10 mouse cellular contexts compared by ENCODE assay signal in genomic region chr11:49609868-49610824, GRCm38 (mm10). TPM values are rescaled to one million over a fixed set of nuclear protein-coding genes. Genes with fewer than 3 reads are reported as not detected.
A peak's percentile ranks its signal among the peaks of the same experiment; 100 is the strongest.
DNase-seq lines count a peak whose midpoint lies in the region; ATAC-seq and TF ChIP-seq lines count a peak whose summit lies in the region.
"Not testable (repeated sequence)": the region's sequence is repeated elsewhere in the genome, so short reads cannot be mapped to it uniquely, and the experiment has no call there.
"Had no signal": no experiment of that assay in that cellular context is flagged by ENCODE, and none has a peak within 500 bp of the region (broad histone marks: within the 10 kb centered on the region; RNA-seq: fewer than 3 reads in every experiment).

No protein-coding gene starts in this region.

- H3K27me3 ChIP-seq in heart, embryonic 11.5 days (ENCODE audit: control insufficient read depth, insufficient read depth, low read length), result peaks cover 12% of the 10 kb centered on the region
- peaks cover 23% of the 10 kb centered on the region for H3K27me3 ChIP-seq in hindbrain, embryonic 16.5 days (replicated peaks; ENCODE audit: control insufficient read depth, insufficient read depth, low read length)
- H3K27me3 ChIP-seq in midbrain, embryonic 15.5 days (replicated peaks), result peaks cover 26% of the 10 kb centered on the region
- H3K27me3 ChIP-seq in testis, adult 2 months (ENCODE audit: control insufficient read depth, insufficient read depth, low read length), result not testable (repeated sequence)

- 0 out of 2 replicates have a peak, but pooled peaks have one; percentile 17 for TF ChIP-seq CTCF in embryonic fibroblast, embryonic 13.5 days (IDR thresholded peaks at IDR 0.05; ENCODE audit: borderline replicate concordance, insufficient read depth, low read length)
- TF ChIP-seq CTCF in lung, adult 2 months (IDR thresholded peaks at IDR 0.05; ENCODE audit: insufficient read depth, low read length), result 0 out of 2 replicates have a peak, but pooled peaks have one; percentile 3
- TF ChIP-seq CTCF in testis, adult 2 months (IDR thresholded peaks at IDR 0.05; ENCODE audit: control insufficient read depth, insufficient read depth, insufficient replicate concordance, low read depth, low read length), result not testable (repeated sequence)

- not testable (repeated sequence) for TF ChIP-seq POLR2A in embryonic fibroblast, embryonic 13.5 days (IDR thresholded peaks at IDR 0.05; ENCODE audit: low read depth, low read length); lung, adult 2 months (IDR thresholded peaks at IDR 0.05; ENCODE audit: borderline replicate concordance, extremely low read depth, low read depth, low read length); testis, adult 2 months (IDR thresholded peaks at IDR 0.05; ENCODE audit: control insufficient read depth, low read depth, low read length)

- not testable (repeated sequence) for H3K9me3 ChIP-seq in heart, embryonic 11.5 days (replicated peaks; ENCODE audit: control insufficient read depth, low read length); hindbrain, embryonic 16.5 days (ENCODE audit: control insufficient read depth, low read length); midbrain, embryonic 15.5 days

- H3K36me3 ChIP-seq in heart, embryonic 11.5 days (ENCODE audit: control insufficient read depth, insufficient read depth, low read length); hindbrain, embryonic 16.5 days (ENCODE audit: control insufficient read depth, insufficient read depth, low read length); midbrain, embryonic 15.5 days (replicated peaks); testis, adult 2 months (ENCODE audit: control insufficient read depth, insufficient read depth, low read length): not testable (repeated sequence)

- peak; percentile 29; the same call in 1 of the 2 replicates for ATAC-seq in heart, embryonic 11.5 days (replicated peaks; ENCODE audit: insufficient number of reproducible peaks, low FRiP score, low TSS enrichment)
- peak; percentile 16; the same call in 1 of the 2 replicates for ATAC-seq in hindbrain, embryonic 16.5 days
- peak; percentile 16 for ATAC-seq in midbrain, embryonic 15.5 days (replicated peaks)

- H3K4me3 ChIP-seq in embryonic fibroblast, embryonic 13.5 days (ENCODE audit: insufficient read depth, low read length), result peak overlapping the region; percentile 54
- H3K4me3 ChIP-seq in heart, embryonic 11.5 days (ENCODE audit: low read depth, low read length), result peak overlapping the region; percentile 58
- peak overlapping the region; percentile 46 for H3K4me3 ChIP-seq in hindbrain, embryonic 16.5 days (ENCODE audit: low read length)
- peak overlapping the region; percentile 65 for H3K4me3 ChIP-seq in lung, adult 2 months (replicated peaks; ENCODE audit: extremely low read depth, low read depth, low read length)
- peak overlapping the region; percentile 43 for H3K4me3 ChIP-seq in midbrain, embryonic 15.5 days
- H3K4me3 ChIP-seq in testis, adult 2 months (ENCODE audit: control insufficient read depth, low read depth, low read length), result peak overlapping the region; percentile 34

- H3K27ac ChIP-seq in embryonic fibroblast, embryonic 13.5 days (ENCODE audit: insufficient read depth, low read length); heart, embryonic 11.5 days (ENCODE audit: low read depth, low read length); hindbrain, embryonic 16.5 days (ENCODE audit: low read depth, low read length); midbrain, embryonic 15.5 days; testis, adult 2 months (ENCODE audit: control insufficient read depth, insufficient read depth, low read depth, low read length): not testable (repeated sequence)

- peak overlapping the region; percentile 56; the same call in 1 of the 2 replicates for H3K9ac ChIP-seq in heart, embryonic 11.5 days (ENCODE audit: low read depth, low read length)
- peak overlapping the region; percentile 23 for H3K9ac ChIP-seq in hindbrain, embryonic 16.5 days (ENCODE audit: low read depth, low read length)
- H3K9ac ChIP-seq in midbrain, embryonic 15.5 days, result not testable (repeated sequence)

- WGBS in heart, embryonic 11.5 days (ENCODE audit: insufficient replicate concordance), result under 1% methylated on average over 47 of the region's 52 CpGs
- 1% methylated on average over 49 of the region's 52 CpGs for WGBS in hindbrain, embryonic 16.5 days
- WGBS in lung, adult 2 months, result 1% methylated on average over 51 of the region's 52 CpGs
- WGBS in midbrain, embryonic 15.5 days, result 1% methylated on average over 52 of the region's 52 CpGs

- H3K4me2 ChIP-seq in heart, embryonic 11.5 days, result peak overlapping the region; percentile 73
- H3K4me2 ChIP-seq in hindbrain, embryonic 16.5 days (ENCODE audit: low read length), result peak overlapping the region; percentile 70
- H3K4me2 ChIP-seq in midbrain, embryonic 15.5 days, result peak overlapping the region; percentile 81

- DNase-seq in adrenal gland, postnatal 10 days, result peak; percentile 49
- peak; percentile 60 to 71 for DNase-seq in kidney, postnatal 4 days
- DNase-seq in lung, adult 2 months, result peak; percentile 17

- not testable (repeated sequence) for H3K4me1 ChIP-seq in embryonic fibroblast, embryonic 13.5 days (ENCODE audit: control insufficient read depth, insufficient read depth, low read length); heart, embryonic 11.5 days (ENCODE audit: control insufficient read depth, insufficient read depth, low read length); hindbrain, embryonic 16.5 days (ENCODE audit: control insufficient read depth, insufficient read depth, low read depth, low read length); lung, adult 2 months (ENCODE audit: control insufficient read depth, insufficient read depth, low read length); testis, adult 2 months (ENCODE audit: control insufficient read depth, insufficient read depth, low read length)
- peaks cover 11% of the 10 kb centered on the region for H3K4me1 ChIP-seq in midbrain, embryonic 15.5 days

RNA-seq across cellular contexts. Expression of gene Flt4, which starts 1.1 kb away (rescaled TPM):
- 10 to 100 TPM; 18.7 to 18.9 TPM for total RNA-seq in adrenal gland, postnatal 10 days (2021)
- polyA plus RNA-seq in embryonic fibroblast, embryonic 13.5 days (2011; ENCODE audit: insufficient read length, low read depth, missing spikeins), result 2.4 and 5.4 TPM in 2 replicates
- polyA plus RNA-seq in heart, embryonic 11.5 days (2014; fragmentation: Nextera tagmentation; extraction: Ambion mirVana), result 6.3 and 7.6 TPM in 2 replicates
- 1.5 and 1.9 TPM in 2 replicates for polyA plus RNA-seq in hindbrain, embryonic 16.5 days (2015; fragmentation: Nextera tagmentation; extraction: Ambion mirVana)
- polyA plus RNA-seq in lung, adult 2 months (2012; rRNA removed), result 28.0 and 32.0 TPM in 2 replicates
- polyA plus RNA-seq in midbrain, embryonic 15.5 days (2015; fragmentation: Nextera tagmentation; extraction: Ambion mirVana), result 1.9 TPM in 2 replicates
- 4.5 and 4.9 TPM in 2 replicates for polyA plus RNA-seq in testis, adult 2 months (2012; rRNA removed)

RNA-seq across cellular contexts. Expression of gene Scgb3a1, which starts 53.3 kb away (rescaled TPM):
- total RNA-seq in adrenal gland, postnatal 10 days (2021), result not detected
- not detected in 2 replicates for polyA plus RNA-seq in embryonic fibroblast, embryonic 13.5 days (2011; ENCODE audit: insufficient read length, low read depth, missing spikeins)
- polyA plus RNA-seq in heart, embryonic 11.5 days (2014; fragmentation: Nextera tagmentation; extraction: Ambion mirVana), result 0.86 and 1.1 TPM in 2 replicates
- not detected in 2 replicates for polyA plus RNA-seq in hindbrain, embryonic 16.5 days (2015; fragmentation: Nextera tagmentation; extraction: Ambion mirVana)
- polyA plus RNA-seq in lung, adult 2 months (2012; rRNA removed), result 2,792 and 3,426 TPM in 2 replicates
- polyA plus RNA-seq in midbrain, embryonic 15.5 days (2015; fragmentation: Nextera tagmentation; extraction: Ambion mirVana), result not detected in 2 replicates
- polyA plus RNA-seq in testis, adult 2 months (2012; rRNA removed), result 0.38 TPM in 1 of 2 replicates, not detected in the other
- total RNA-seq: left cerebral cortex, adult 18-20 months had no signal

RNA-seq across cellular contexts. Expression of gene Olfr1380, which starts 53.5 kb away (rescaled TPM):
- not detected for total RNA-seq in adrenal gland, postnatal 10 days (2021)
- not detected in 2 replicates for polyA plus RNA-seq in embryonic fibroblast, embryonic 13.5 days (2011; ENCODE audit: insufficient read length, low read depth, missing spikeins)
- not detected in 2 replicates for polyA plus RNA-seq in heart, embryonic 11.5 days (2014; fragmentation: Nextera tagmentation; extraction: Ambion mirVana)
- not detected in 2 replicates for polyA plus RNA-seq in hindbrain, embryonic 16.5 days (2015; fragmentation: Nextera tagmentation; extraction: Ambion mirVana)
- polyA plus RNA-seq in lung, adult 2 months (2012; rRNA removed), result not detected in 2 replicates
- polyA plus RNA-seq in midbrain, embryonic 15.5 days (2015; fragmentation: Nextera tagmentation; extraction: Ambion mirVana), result not detected in 2 replicates
- not detected in 2 replicates for polyA plus RNA-seq in testis, adult 2 months (2012; rRNA removed)
- total RNA-seq: gastrocnemius, postnatal 4 days; left cerebral cortex, adult 18-20 months had no signal

Comparison
In these comparisons a context has a peak if more than half of its experiments do, and no peak if none do; other contexts are left out.
1. RNA of gene Scgb3a1, which starts 53.3 kb away (polyA plus RNA-seq): 2,792 to 3,426 TPM in lung, adult 2 months; 0.86 to 1.1 TPM in heart, embryonic 11.5 days, 0.38 TPM in testis, adult 2 months, not detected in midbrain, embryonic 15.5 days, not detected in hindbrain, embryonic 16.5 days and not detected in embryonic fibroblast, embryonic 13.5 days; every median in the first group is over 1,000 times any median in the second.
2. Peak in every context shown above with its lines, with median percentiles within 50 percentile points of each other: DNase-seq, H3K4me3 ChIP-seq, ATAC-seq and H3K4me2 ChIP-seq.